Mouse (Mus musculus): Measurements from ENCODE around the gene Riox2.
"Not testable (repeated sequence)": the region's sequence is repeated elsewhere in the genome, so short reads cannot be mapped to it uniquely, and the experiment has no call there.

Gene Riox2

DNA sequence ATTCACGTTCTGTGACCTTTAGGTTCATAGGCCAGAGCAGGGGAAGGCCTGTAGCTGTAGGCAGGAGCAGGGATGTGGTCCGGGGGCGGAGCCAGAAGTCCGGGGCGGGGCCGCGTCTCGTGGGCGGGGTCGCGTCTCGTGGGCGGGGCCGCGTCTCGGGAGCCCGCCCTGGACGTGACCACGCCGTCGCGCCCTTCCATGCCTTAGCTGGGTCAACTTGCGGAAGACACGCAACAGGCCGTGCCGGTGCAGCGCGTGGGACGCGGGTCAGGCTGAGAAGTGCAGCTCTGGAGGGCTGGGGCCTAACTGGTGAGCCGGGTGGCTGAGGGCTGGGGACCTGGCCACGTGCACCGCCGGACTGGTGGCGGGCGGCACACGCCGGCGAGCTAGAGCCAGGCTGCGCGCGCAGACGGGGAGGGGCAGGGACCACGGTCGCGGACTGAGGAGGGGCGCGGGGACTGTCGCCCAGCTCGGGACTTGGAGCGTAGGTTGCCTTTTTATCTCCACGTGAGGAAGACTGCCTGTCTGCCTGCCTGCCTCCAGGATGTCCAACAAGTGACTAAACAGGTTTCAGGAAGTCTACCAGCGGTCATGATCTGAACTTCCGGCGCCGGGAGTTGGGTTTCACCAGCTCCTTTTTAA, at the start of gene Riox2:
Gene Riox2 (plus strand): TSS at position 139 of the 642 bp plus-strand sequence.
- peak; percentile 78 for DNase-seq (ENCODE audit: low spot score)

DNA sequence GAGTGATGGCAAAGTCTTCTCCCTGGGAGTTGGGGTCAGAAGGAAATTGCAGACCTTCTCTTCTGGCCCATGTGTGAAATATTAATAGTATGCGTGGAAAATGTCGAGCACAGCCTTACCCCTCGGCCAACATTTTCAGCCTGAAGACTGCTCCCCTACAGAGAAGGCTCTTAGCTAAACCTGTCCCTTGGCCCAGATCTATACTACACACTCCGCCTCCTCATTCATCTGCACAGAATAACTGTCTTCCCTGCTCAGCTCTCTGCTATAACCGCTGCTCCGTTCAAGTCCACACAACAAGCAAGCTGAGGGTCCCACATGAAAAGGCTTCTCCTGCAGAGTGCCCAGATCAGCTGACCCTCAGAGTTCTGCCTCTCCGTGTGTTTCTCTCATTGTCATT, 43.6 kb upstream of the Riox2 start:
- DNase-seq (ENCODE audit: low spot score): no peak

DNA sequence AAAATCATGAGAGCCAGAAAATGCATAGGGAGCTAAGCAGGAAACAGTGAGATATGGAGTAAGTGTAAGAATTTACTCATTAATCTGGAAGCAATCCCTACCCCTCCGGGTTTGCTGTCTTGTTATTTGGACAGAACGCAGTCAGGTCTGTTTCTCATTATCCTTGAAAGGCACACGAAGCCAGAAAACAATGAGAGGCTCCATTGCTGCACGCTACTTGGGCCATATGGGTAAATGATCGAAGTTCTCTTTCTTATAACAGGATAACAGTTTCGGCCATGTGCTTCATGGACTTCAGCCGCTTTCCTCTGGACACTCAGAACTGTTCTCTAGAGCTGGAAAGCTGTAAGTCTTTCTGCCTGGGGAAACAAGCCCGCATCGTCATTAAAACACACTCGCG, 38.4 kb upstream of the Riox2 start:
- no peak for DNase-seq (ENCODE audit: low spot score)

DNA sequence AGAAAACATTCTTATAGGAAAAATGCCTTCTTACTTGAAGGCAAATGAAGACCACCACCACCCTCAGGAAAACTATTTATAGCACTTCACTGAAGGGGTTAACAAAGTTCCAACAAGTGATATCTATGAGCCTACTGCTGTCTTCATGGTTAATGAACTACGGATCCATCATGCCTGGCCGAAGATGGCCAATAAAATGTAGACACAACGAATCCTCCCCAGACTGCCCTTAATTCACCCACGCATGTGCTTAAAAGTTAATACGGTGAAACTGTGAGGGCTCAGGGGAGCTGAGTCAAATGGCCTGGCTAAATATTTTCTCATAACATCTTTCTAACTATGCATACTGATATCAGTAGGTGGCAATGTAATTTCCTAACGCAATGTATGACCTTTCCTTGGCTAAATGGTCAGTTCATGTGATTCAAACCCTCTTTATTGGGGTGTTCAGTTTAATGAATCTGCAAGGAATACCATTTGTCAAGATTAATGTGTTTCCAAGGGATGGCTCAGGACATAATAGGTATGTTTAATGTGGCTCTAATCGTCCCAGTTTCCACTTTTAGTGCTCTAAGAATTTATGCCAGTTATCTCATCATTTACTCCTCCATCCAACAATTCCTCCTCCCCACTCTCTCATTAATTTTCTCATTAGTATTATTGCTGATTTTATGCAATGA, 26.6 kb upstream of the Riox2 start:
- DNase-seq (ENCODE audit: low spot score): no peak

GRCm38 (mm10) chr16:59448181-59448580, 23.4 kb upstream of the Riox2 start:
- no peak for DNase-seq (ENCODE audit: low spot score)

- DNase-seq (ENCODE audit: low spot score): no peak
Measured at GRCm38 (mm10) chr16:59449092-59449491, 22.5 kb upstream of the Riox2 start.

DNA sequence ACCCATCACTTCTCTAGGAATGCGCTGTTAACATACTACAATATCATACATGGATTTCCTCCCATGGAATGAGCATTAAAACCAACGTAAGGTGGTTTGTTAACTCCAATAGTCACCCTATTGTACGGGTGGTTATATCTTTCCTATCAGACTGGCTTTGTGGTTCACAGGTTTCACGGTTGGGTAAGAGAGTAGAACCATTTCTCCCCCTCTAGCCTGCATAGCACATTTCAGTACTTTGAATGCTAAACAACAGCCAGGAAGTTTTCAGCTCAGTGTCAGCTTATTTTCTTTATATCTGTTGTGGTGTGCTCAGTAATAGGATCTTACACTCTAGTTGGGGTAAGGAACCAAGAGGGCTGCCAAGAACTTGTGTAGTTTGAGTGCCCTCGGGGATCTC, 19.8 kb upstream of the Riox2 start:
- no peak for DNase-seq (ENCODE audit: low spot score)

DNA sequence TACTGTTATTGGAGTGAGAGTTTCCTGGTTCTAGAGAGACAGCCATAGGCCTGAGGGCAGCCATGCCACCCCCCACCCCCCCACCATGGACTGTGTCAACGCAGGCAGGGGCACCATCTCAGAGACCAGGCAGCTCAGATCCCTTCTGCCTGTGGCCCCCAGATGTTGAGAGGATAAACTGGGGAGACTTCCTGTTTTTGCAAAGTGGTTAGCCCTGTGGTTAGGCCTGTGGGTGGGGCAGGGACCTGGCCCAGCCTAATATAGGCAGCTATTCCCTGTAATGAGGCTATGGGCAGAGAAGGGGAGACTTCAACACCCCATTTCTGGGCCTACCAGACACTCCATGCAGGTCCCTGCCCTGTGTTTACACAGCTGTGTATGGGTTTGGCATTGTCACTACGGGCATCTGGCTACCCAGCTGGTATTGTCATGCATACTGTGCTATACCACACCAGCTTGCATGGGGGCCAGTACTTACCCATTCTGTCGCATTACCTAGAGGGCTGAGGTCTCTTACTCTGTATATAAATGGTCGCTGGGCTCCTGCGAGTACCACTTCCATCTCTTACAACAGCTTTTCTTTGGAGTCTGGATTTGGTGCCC, 12.2 kb upstream of the Riox2 start:
- not testable (repeated sequence) for DNase-seq (ENCODE audit: low spot score)

DNA sequence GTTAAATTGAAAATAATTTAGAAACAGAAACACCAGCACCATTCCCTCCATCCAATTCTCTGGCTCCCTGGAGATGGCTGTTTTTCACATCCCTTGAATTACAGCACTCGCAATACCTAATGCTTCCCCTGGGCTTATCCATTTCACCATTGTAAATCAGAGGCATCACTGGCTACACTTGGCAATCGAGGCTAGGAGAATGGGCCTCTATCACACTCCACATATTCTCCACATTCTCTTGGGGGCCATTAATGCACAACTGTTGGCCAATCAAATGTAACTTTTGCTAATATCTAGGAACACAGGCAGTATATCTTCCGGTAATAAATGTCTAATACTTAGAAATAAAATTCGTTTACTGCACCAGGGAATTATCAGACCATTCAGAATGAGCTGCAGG, 8.0 kb upstream of the Riox2 start:
- DNase-seq (ENCODE audit: low spot score): no peak

- DNase-seq (ENCODE audit: low spot score): no peak
Measured at GRCm38 (mm10) chr16:59463973-59464372, 7.6 kb upstream of the Riox2 start.

DNA sequence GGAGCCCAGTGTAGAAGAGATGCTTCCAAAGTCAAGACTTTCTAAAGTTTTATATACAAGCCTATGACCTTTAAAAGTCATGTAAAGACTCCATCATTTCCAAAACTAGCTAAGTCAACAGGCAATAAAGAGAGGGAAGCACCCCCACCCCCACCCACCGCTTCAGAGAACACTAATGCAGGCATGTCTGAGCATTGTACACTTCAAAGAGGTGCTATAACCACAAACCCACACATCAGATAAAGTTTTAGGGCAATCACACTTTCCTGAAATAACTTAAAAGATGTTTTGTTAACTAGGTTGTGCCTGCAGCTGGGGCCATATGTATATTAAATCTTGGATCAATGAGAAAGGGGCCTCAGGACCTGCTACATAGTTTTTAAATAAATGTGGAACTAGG, 1.7 kb upstream of the Riox2 start:
- no peak for DNase-seq (ENCODE audit: low spot score)

DNA sequence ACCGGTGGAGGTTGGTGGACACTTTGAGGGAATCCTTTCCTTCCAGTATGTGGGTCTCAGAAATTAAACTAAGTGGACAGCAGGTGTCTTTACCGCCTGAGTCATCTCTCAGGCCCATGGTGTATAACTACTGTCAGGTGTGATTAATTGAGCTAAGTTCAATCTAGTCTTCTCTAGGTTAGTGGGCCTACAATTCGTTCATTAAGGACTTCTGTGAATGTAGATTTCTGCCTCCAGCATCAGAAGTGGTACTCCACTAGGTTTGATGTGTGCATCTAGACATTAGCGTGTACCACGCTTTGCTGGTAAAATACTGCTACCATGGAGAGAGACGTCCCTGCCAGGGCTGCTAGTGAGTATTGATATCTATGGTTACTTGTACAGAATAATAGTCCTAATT, 971 bp downstream of the Riox2 start:
- no peak for DNase-seq (ENCODE audit: low spot score)

- peak; percentile 53 for DNase-seq (ENCODE audit: low spot score)
Measured at GRCm38 (mm10) chr16:59474788-59475187, 3.2 kb downstream of the Riox2 start.

DNA sequence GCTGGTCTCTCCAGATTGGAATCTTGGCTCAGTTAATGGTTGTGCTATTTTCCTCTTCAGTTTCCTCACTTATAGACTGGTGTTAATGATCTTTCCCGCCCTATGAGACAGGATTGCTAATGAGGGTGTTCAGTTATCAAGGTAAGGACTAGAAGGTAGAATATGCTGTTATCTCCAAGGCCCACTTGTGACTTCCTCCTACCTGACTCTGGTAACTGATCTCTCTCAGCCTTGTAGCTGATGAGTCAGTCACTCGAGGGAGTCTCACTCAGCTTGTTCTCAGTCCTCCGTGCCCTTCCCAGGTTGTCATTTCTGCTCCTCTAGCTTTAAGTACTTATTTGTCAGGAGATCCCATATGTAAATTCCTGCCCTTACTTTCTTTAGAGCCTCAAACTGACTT, 6.4 kb downstream of the Riox2 start:
- DNase-seq (ENCODE audit: low spot score): no peak

GRCm38 (mm10) chr16:59487239-59487638, 15.7 kb downstream of the Riox2 start:
- DNase-seq (ENCODE audit: low spot score): no peak

- DNase-seq (ENCODE audit: low spot score): no peak
Measured at GRCm38 (mm10) chr16:59487975-59488548, 16.5 kb downstream of the Riox2 start.

DNA sequence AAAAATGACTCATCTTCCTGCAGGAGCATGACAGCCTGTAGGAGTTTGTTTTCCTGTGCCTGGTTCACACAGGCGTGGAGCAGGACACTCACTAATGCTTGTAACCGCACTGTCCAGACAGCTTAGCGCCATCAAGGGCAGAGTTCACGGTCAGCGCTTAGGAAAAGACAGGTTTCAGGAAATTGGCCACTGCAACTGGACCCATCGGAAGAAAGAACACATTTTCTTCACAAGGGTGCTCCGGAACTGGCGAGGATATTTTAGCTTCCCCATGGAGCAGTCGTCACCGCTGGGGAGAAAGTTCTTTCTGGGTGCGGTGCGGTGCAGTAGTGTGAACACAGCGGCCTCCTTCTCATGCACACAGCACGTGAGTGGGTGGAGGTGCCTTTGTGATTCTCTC, 21.6 kb downstream of the Riox2 start:
- no peak for DNase-seq (ENCODE audit: low spot score)

DNA sequence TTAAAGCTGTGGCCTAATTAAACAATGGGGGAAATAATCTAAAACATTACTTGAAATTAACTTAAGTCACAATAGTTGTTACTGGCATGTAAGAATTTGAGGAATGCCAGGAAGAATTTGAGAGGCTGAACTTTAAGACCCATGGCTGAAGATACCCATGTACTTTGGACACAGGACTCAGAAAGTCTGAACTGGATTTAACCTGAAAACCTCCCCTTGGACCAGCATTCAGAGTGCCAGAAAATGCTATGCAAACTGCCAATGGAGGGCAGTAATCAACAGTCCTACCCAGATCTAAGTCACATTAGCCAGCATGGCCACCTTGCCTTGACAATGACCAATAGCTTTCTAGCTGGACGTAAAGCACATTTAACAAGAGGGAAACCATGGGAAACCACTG, 26.4 kb downstream of the Riox2 start:
- no peak for DNase-seq (ENCODE audit: low spot score)

GRCm38 (mm10) chr16:59499180-59499579, 27.6 kb downstream of the Riox2 start:
- DNase-seq (ENCODE audit: low spot score): no peak

- no peak for DNase-seq (ENCODE audit: low spot score)
Measured at GRCm38 (mm10) chr16:59509830-59510229, 38.3 kb downstream of the Riox2 start.

- no peak for DNase-seq (ENCODE audit: low spot score)
Measured at GRCm38 (mm10) chr16:59515169-59515568, 43.6 kb downstream of the Riox2 start.

DNA sequence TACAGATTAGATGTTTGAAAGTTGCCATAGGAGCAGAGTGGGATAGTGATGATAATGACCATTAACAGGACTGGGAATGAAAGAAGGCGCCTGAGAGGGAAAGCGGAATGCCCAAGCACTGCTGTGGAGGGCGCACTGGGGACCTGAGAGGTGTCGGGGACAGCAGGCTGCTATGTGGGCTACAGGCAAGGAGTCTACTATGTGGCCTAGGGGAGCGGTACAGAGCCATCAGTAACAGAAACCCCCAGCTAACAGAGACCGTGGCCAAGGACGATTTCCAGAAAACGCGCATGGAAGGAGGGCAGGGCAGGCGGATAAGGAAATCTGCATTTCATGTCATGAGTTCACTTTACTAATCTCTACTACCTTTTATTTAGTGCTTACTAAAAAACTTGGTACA, 45.4 kb downstream of the Riox2 start:
- no peak for DNase-seq (ENCODE audit: low spot score)
